Mouse (Mus musculus): ENCODE measurements around the gene Itsn1.

The Itsn1 gene

DNA sequence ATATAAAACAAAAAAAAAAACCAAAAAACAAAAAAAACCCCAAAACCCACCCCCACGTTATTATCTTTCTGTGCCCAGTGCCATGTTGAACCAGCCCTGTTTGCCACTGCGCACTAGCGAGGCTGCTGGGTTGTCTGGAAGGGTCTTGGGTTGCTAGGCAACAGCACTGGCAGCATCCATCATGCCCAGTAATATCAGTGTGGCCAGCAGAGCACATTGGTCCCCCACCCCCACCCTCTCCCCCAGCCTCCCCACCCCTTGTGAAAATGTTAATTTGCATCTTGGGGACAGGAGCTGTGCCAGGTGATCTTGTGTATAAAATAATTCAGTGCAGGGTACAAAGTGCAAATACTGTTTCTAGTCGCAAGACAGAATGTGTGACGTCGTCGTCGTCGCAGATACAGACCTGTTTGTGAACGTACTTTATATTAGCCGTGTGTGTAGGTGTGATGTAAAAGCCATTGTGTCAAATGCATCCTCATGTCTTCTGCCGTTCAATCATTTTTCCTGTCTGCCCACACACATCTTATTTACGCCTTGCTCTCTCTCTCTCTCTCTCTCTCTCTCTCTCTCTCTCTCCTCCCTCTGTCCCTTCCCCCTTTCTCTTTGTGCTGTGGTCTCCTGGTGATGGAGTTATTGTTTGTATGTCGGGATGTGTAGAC, 233.9 kb downstream of the Itsn1 start:
- DNase-seq: no peak

DNA sequence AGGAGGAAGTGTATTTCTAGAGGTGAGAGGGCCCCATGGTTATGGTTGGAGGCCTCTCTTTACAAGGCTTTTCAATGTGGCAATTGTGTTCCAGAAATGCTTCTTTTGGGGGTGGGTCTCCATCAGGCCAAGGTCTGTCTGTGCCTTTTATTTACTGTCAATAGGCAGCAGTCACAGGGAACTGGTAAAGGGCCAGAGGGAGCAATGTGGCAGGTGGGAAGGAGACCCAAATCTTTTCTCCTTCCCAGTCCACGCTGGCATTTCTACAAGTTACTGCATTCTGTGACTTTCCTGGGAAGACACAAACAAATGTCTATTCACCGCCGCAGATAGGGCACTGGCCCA, 234.4 kb downstream of the Itsn1 start:
- DNase-seq: no peak

DNA sequence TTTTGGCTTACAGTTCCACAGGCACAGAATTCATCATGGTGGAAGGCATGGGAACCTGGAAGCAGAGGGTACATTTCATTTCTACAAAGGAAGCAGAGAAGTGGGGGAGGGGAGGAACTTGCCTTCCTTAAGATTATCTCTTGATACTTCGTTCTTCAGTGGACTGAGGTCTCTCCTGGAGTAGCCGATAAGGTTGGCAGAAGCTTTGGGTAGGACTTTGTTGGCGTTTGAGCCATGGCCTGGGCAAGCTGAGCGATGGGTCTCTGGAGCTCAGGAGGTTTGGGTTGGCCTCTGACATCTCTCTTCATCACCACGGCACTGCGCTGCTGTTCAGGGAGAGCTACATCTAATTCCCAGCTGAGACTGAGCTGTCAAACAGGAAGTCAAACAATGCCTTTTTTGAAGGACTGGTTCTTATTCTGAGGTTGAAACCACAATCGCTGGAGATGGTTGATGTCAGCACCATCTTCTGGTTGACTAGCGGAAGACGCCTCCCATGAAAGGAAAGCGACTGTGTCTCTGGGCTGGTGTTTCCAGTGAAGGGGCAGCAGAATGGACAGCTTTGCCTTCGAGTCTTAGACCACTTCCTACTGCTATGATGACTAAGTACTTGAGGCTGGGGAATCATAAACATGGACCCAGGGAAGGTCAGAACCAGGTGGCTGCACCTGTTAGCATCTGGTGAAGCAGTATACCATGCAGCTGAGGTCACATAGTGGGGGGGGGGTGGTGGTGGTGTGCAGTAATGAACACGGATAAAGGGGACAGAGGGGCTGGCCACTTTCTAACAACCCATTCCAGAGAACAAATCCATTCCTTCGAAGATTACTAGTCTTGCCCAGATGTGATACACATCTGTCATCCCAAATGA, 235.5 kb downstream of the Itsn1 start:
- no peak for DNase-seq

DNA sequence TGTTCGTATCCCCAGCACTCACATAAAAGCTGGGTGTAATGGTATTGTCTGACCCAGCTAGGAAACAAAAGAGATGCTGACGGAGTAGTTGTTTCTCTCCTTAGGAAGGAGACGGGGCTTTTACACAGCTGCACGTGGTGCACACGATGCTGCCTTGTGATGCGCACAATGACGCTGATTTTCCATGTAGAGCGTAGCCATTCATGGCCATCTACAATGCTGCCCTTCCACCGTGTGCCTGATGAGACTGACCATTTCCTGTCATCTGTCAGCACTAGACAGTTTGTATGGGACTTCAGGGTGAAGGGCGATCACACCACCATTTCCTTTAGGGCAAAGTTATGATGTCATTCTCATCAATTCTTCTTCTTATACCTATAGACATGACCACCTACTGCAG, 239.6 kb downstream of the Itsn1 start:
- DNase-seq: no peak

DNA sequence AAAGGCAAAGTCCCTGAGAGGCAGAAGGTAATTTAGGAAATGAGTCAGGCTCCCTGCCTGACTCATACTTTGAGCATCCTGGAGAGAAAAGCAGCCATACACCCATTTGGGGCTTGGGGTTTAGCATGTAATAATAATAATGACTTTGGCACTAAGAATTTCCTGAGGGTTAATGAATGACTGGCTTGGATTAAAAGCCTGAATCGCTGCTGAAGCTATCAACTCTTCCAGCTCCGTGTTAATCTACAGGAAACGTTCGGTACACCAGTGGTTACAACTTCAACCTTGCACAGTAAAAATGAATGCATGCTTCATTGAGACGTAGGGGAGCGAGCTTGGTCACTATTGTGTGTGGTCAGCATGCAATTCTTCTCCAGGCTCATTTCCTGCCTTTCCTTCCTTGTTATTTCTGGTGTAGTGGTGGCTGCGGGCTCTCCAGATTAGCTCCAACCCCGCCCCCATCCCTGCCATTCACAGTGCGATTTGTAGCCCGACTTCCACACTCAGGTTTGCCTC, 240.5 kb downstream of the Itsn1 start:
- DNase-seq: no peak
